Mouse (Mus musculus) liver, embryonic 11.5 days (tissue): ENCODE measurements at regions not wholly inside any gene's neighbourhood (a gene's known extent, or its start where the extent isn't known, plus 50 kb on each side); places are given as distances from the start of the nearest gene placed in this dataset.
A peak's percentile ranks its signal among the peaks of the same experiment; 100 is the strongest.

Source experiments
- ATAC-seq: fragments of 200-750 bp; cut with Nextera tagmentation; replicated peaks from 2 replicates; pipeline ENCODE4 v1.8.0; 2017; ENCODE audit warnings: moderate number of reproducible peaks, mild to moderate bottlenecking, moderate TSS enrichment, moderate library complexity; ENCODE audit not compliant: low FRiP score
- DNase-seq: peaks from one replicate; pipeline ENCODE4 v3.0.0-alpha.2; 2017; ENCODE audit warnings: low spot score
- H3K27ac ChIP-seq: fragments of 300-500 bp; sonication (generic); 2 replicates; pipeline ENCODE4 v1.5.1; 2014; ENCODE audit warnings: mild to moderate bottlenecking, low read depth, low read length, control low read depth
- H3K27me3 ChIP-seq: fragments of 300-500 bp; sonication (generic); replicated peaks from 2 replicates; pipeline ENCODE4 v1.6.1; 2014; ENCODE audit warnings: low read length, mixed read lengths; ENCODE audit not compliant: control insufficient read depth, insufficient read depth
- H3K36me3 ChIP-seq: fragments of 300-500 bp; sonication (generic); 2 replicates; pipeline ENCODE4 v1.6.1; 2014; ENCODE audit warnings: mild to moderate bottlenecking, low read length, moderate library complexity, mixed read lengths; ENCODE audit not compliant: control insufficient read depth, insufficient read depth
- H3K4me1 ChIP-seq: fragments of 300-500 bp; sonication (generic); replicated peaks from 2 replicates; pipeline ENCODE4 v1.6.1; 2014; ENCODE audit warnings: low read length, mixed read lengths; ENCODE audit not compliant: control insufficient read depth, insufficient read depth
- H3K4me2 ChIP-seq: fragments of 300-500 bp; sonication (generic); 2 replicates; pipeline ENCODE4 v1.6.1; 2014; ENCODE audit warnings: mild to moderate bottlenecking, control low read depth, moderate library complexity
- H3K4me3 ChIP-seq: fragments of 300-500 bp; sonication (generic); 2 replicates; pipeline ENCODE4 v1.5.1; 2014; ENCODE audit warnings: low read depth, low read length, control low read depth
- H3K9ac ChIP-seq: fragments of 300-500 bp; sonication (generic); 2 replicates; pipeline ENCODE4 v1.6.1; 2014; ENCODE audit warnings: low read depth, low read length, control low read depth
- H3K9me3 ChIP-seq: fragments of 300-500 bp; sonication (generic); 2 replicates; pipeline ENCODE4 v1.6.1; 2016; ENCODE audit warnings: low read length, inconsistent platforms, mixed read lengths; ENCODE audit not compliant: control insufficient read depth
- WGBS: fragments of 180-500 bp; shearing (Covaris S2); extraction: QIAGEN DNeasy Blood & Tissue Kit; methylation state at CpG from one replicate; pipeline ENCODE4 v1.1.7; 2014; 5-methylcytosine and 5-hydroxymethylcytosine counted together

DNA sequence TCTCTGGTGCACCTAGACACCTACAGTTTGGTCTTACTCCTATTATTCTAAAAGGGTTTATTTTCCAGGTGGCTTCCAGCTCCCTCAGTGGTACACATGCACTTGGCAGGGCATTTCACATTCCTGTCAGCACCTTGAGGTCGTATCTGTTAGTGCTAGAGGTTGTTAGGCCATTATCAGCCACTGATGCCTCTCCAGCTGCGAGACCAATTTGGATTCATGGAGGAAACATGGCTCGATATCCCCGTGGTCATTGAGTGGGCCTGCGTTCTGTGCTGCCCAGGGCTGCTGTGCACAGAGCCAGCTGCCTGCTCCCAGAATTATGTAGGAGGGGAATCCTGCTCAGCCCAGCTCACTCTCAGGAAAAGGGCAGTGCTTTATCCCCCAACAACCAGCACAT, 60.1 kb upstream of the Irx1 start:
- no peak for ATAC-seq
- Histone ChIP-seq H3K4me2 (no peak overlapping the region), H3K9ac (no peak overlapping the region), H3K27ac (no peak overlapping the region), H3K4me3 (no peak overlapping the region), H3K36me3 (no peaks in the 10 kb centered on the region), H3K27me3 (no peaks in the 10 kb centered on the region), H3K9me3 (no peaks in the 10 kb centered on the region), H3K4me1 (no peaks in the 10 kb centered on the region)
- WGBS, result 59% methylated on average over 5 of the region's 5 CpGs
- no peak for DNase-seq

DNA sequence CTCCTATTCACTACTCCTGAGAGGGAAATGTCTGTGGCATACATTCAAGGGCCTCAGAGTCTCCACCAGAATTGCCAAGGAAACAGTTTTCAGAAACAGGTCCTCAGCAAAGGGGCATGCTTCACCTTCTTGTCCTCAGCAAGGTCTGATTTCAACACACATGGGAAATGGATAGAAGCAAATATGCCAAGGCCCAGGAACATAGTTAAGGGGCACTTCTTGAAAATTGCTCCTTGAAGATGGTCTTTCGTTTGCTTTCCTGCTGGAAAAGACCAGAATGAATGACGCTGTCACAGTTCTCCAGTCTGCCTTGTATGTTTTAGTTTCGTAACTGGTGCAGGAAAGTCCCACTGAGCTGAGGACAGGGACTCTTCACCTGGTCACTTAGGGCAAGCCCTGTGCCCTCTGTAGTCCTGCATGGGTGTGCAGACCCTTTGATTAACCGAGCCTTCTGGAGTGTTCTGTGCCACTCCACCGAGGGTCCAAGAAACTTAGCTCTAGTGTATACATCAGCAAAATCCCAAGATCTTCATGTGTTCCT, 80.5 kb upstream of the Irx1 start:
- WGBS, result 85% methylated on average over 5 of the region's 5 CpGs
- H3K9ac ChIP-seq, result no peak overlapping the region
- ATAC-seq, result no peak

DNA sequence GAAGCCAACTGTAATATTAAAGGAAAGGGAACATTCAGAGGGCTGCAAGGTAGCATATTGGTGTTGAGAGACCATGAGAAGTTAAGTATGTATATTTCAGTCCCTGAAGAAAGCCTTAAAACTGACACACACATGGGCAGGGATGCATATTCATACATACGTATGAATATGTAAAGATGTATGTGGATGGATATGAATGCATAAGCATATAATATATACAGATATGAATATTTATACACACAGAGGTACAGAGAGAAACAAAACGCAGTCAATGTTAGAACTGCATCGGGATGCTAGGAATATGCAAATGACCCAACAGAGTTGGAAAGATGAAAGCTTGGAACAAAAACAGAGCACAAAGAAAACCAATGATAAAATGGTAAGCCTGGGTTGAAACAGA, 92.9 kb upstream of the Irx1 start:
- 87% methylated on average over 3 of the region's 3 CpGs for WGBS

More for the DNA sequence above, 80.5 kb upstream of the Irx1 start:
- H3K27me3 ChIP-seq, result no peaks in the 10 kb centered on the region
- no peaks in the 10 kb centered on the region for H3K36me3 ChIP-seq
- no peak for DNase-seq
- no peaks in the 10 kb centered on the region for H3K4me1 ChIP-seq
- H3K4me2 ChIP-seq, result no peak overlapping the region
- no peak overlapping the region for H3K4me3 ChIP-seq
- no peaks in the 10 kb centered on the region for H3K9me3 ChIP-seq
- no peak overlapping the region for H3K27ac ChIP-seq

DNA sequence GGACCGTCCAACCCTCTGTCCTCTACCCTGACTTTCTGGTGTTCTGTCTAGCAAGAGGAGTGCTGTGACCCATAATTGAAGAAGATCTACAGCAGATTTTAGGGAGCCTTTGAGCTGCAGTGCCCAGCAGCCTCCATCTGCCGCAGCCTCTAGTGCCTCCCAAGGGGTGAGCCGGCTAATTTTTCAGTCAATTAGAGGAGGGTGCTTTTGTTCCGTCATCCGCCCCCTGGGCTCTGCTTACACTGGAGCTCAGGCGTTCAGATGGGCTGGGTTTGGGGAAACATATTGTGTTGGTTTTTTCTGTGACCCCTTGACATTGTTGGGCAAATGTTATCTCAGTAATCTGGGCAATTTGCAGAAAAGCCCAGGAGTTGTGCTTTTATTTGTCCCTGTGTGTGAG, 98.1 kb upstream of the Irx1 start:
- no peaks in the 10 kb centered on the region for H3K36me3 ChIP-seq
- no peak overlapping the region for H3K4me2 ChIP-seq
- H3K4me3 ChIP-seq, result no peak overlapping the region
- peak; percentile 5 for DNase-seq
- H3K4me1 ChIP-seq, result no peaks in the 10 kb centered on the region
- H3K9me3 ChIP-seq, result no peaks in the 10 kb centered on the region
- H3K27ac ChIP-seq, result no peak overlapping the region
- H3K27me3 ChIP-seq, result no peaks in the 10 kb centered on the region
- 53% methylated on average over 6 of the region's 6 CpGs for whole genome bisulfite sequencing
- ATAC-seq, result no peak
- no peak overlapping the region for H3K9ac ChIP-seq

More for the DNA sequence above, 92.9 kb upstream of the Irx1 start:
- DNase-seq (no peak), ATAC-seq (no peak)
- H3K4me3 ChIP-seq, result no peak overlapping the region
- H3K27ac ChIP-seq, result no peak overlapping the region
- no peak overlapping the region for H3K9ac ChIP-seq
- no peaks in the 10 kb centered on the region for H3K36me3 ChIP-seq
- H3K4me1 ChIP-seq, result no peaks in the 10 kb centered on the region
- H3K9me3 ChIP-seq, result no peaks in the 10 kb centered on the region
- H3K27me3 ChIP-seq, result no peaks in the 10 kb centered on the region
- no peak overlapping the region for H3K4me2 ChIP-seq

DNA sequence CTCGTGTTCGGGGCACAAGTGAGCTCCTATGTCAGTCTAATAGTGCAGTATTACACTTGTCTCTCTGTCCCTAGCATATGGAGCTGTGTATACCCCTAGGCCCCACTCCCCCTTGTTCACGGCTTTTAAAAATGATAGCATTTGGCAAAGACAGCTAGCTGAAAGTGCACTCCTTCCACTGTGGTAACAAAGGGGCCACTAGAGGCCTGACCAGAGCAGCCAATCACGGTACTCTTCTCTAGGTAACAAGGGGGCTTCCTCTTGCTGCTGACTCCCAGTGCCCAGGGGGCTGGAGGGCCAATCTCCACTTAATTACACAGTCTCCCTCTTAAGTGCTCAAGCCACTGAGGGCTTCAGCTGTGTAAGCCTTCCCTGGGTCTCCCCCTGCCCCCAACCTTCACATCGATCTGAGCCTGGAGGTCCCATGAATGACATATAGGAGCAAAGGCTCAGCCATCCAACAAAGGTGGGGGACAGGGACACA, 99.8 kb upstream of the Irx1 start:
- DNase-seq, result peak; percentile 14
- 71% methylated on average over 5 of the region's 5 CpGs for WGBS

DNA sequence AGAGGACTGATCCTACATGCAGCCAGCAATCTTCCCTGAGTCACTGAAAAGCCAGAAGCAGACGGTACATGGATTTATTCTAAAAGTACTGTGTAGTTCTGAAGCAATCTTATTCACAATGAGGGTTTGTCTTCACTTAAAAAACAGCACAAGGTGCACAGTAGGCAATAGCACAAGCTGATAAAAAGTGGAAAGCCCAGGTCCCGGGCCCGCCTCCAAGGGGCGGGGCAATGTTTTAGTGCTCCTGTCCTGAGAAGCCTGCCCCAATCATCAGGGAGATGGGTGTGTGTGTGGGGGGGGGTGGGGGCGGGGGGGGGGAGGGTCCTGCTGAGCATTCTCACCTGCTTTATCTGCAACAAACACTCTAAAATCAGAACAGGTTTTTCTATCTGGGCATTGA, 133.1 kb upstream of the Irx1 start:
- Histone ChIP-seq H3K4me2 (no peak overlapping the region), H3K27me3 (no peaks in the 10 kb centered on the region), H3K4me3 (no peak overlapping the region), H3K9ac (no peak overlapping the region), H3K27ac (no peak overlapping the region), H3K36me3 (no peaks in the 10 kb centered on the region), H3K9me3 (no peaks in the 10 kb centered on the region), H3K4me1 (no peaks in the 10 kb centered on the region)
- DNase-seq (no peak), ATAC-seq (no peak)
- WGBS, result 50% methylated on average over 4 of the region's 5 CpGs

More for the DNA sequence above, 99.8 kb upstream of the Irx1 start:
- Histone ChIP-seq H3K4me3 (no peak overlapping the region), H3K4me2 (no peak overlapping the region), H3K27me3 (no peaks in the 10 kb centered on the region), H3K9ac (no peak overlapping the region), H3K9me3 (no peaks in the 10 kb centered on the region), H3K27ac (no peak overlapping the region), H3K4me1 (no peaks in the 10 kb centered on the region), H3K36me3 (no peaks in the 10 kb centered on the region)
- no peak for ATAC-seq

DNA sequence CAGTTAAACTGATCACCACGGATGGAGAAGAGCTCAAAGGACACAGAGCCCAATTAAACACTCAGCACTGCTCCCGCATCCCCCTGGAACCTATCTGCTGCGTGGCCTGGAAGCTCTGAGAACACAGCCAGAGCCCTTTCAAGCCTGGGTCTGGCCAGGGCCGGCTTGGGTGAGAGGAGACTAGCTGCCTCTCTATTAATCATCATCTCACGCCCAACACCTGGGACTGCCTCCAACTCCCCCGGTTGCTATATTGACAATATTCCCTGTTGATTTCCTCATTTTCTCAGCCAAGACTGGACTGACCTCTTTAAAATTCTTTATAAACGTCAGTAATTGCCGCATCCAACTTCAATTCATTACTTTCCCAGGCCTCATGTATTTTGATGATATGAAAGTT, 133.7 kb upstream of the Irx1 start:
- 60% methylated on average over 8 of the region's 8 CpGs for WGBS
- no peaks in the 10 kb centered on the region for H3K9me3 ChIP-seq
- H3K36me3 ChIP-seq, result no peaks in the 10 kb centered on the region
- H3K4me2 ChIP-seq, result no peak overlapping the region
- H3K27me3 ChIP-seq, result no peaks in the 10 kb centered on the region
- no peaks in the 10 kb centered on the region for H3K4me1 ChIP-seq
- no peak overlapping the region for H3K9ac ChIP-seq
- H3K27ac ChIP-seq, result no peak overlapping the region
- DNase-seq, result no peak
- H3K4me3 ChIP-seq, result no peak overlapping the region
- ATAC-seq, result no peak

DNA sequence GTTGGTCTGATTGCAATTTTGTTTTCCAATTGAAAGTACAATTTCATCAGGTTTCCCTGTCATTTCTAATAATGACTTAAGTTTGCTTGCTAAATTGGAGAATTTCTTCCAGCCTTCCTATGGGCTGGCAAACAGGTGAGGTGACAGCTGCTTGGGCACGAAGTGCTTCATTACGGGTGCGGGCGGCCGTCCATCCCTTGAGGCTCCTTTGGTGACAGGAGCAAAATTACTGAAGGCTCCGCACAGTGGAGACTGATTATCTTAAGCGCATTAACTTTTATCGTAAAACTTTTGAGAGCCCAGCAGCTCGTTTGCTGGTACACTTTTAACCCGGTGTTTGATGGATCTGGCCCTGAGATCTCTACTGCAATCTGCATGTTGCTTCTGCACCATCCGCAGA, 134.3 kb upstream of the Irx1 start:
- no peaks in the 10 kb centered on the region for H3K27me3 ChIP-seq
- H3K4me2 ChIP-seq, result no peak overlapping the region
- no peak for DNase-seq
- no peak overlapping the region for H3K9ac ChIP-seq
- H3K4me1 ChIP-seq, result no peaks in the 10 kb centered on the region
- H3K9me3 ChIP-seq, result no peaks in the 10 kb centered on the region
- H3K4me3 ChIP-seq, result no peak overlapping the region
- H3K36me3 ChIP-seq, result no peaks in the 10 kb centered on the region
- H3K27ac ChIP-seq, result no peak overlapping the region
- no peak for ATAC-seq
- WGBS, result 72% methylated on average over 11 of the region's 11 CpGs

DNA sequence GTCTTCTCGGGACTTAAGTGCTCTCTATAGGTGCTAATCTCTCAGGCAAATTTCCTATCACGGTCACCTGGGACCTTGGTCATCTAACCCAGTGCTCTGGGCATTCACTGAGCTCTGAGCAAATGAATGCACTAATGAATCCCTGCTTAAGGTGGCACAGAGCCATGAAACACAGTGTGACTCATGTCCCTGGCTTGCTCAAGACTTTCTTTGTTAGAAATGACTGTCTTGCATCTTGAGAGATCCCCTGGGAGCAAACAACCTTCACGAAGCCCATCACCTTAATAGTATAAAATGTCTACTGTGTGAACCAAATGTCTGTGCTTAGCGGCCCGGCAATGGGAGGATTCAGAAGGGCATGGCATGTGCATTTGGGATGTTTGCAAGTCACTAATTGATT, 137.2 kb upstream of the Irx1 start:
- DNase-seq (no peak), ATAC-seq (no peak)
- no peaks in the 10 kb centered on the region for H3K4me1 ChIP-seq
- H3K36me3 ChIP-seq, result no peaks in the 10 kb centered on the region
- no peaks in the 10 kb centered on the region for H3K27me3 ChIP-seq
- no peak overlapping the region for H3K4me2 ChIP-seq
- H3K4me3 ChIP-seq, result no peak overlapping the region
- no peaks in the 10 kb centered on the region for H3K9me3 ChIP-seq
- H3K9ac ChIP-seq, result no peak overlapping the region
- 82% methylated on average over 5 of the region's 5 CpGs for WGBS
- H3K27ac ChIP-seq, result no peak overlapping the region
